Mouse (Mus musculus): ENCODE results near the gene Rnaset2a.
"Not testable (repeated sequence)": the region's sequence is repeated elsewhere in the genome, so short reads cannot be mapped to it uniquely, and the experiment has no call there.

Rnaset2a gene

GRCm38 (mm10) chr17:8138116-8138515, 9.8 kb downstream of the Rnaset2a start:
- DNase-seq (ENCODE audit: low spot score in 2 of 2) = not testable (repeated sequence)

- not testable (repeated sequence) for DNase-seq (ENCODE audit: low spot score in 2 of 2)
Measured at GRCm38 (mm10) chr17:8130849-8131248, 17.0 kb downstream of the Rnaset2a start.

- DNase-seq (ENCODE audit: low spot score in 2 of 2) = not testable (repeated sequence)
Measured at GRCm38 (mm10) chr17:8129578-8129977, 18.3 kb downstream of the Rnaset2a start.

GRCm38 (mm10) chr17:8128326-8128993, 19.4 kb downstream of the Rnaset2a start:
- DNase-seq (ENCODE audit: low spot score in 2 of 2) = not testable (repeated sequence)

GRCm38 (mm10) chr17:8124586-8124985, 23.3 kb downstream of the Rnaset2a start:
- DNase-seq (ENCODE audit: low spot score in 2 of 2) = not testable (repeated sequence)

GRCm38 (mm10) chr17:8122974-8123373, 24.9 kb downstream of the Rnaset2a start:
- DNase-seq (ENCODE audit: low spot score in 2 of 2) = not testable (repeated sequence)

- not testable (repeated sequence) for DNase-seq (ENCODE audit: low spot score in 2 of 2)
Measured at GRCm38 (mm10) chr17:8116928-8117327, 31.0 kb downstream of the Rnaset2a start.

GRCm38 (mm10) chr17:8116378-8116777, 31.5 kb downstream of the Rnaset2a start:
- DNase-seq (ENCODE audit: low spot score in 2 of 2) = peak in 1 of 2 experiments; percentile 9

GRCm38 (mm10) chr17:8112199-8112598, 35.7 kb downstream of the Rnaset2a start:
- not testable (repeated sequence) for DNase-seq (ENCODE audit: low spot score in 2 of 2)

GRCm38 (mm10) chr17:8101297-8101609, 46.6 kb downstream of the Rnaset2a start:
- DNase-seq (ENCODE audit: low spot score in 2 of 2) = not testable (repeated sequence)

GRCm38 (mm10) chr17:8100405-8101296, 47.2 kb downstream of the Rnaset2a start:
- not testable (repeated sequence) for DNase-seq (ENCODE audit: low spot score in 2 of 2)

GRCm38 (mm10) chr17:8096199-8096598, 51.7 kb downstream of the Rnaset2a start:
- DNase-seq (ENCODE audit: low spot score in 2 of 2) = not testable (repeated sequence)

GRCm38 (mm10) chr17:8095653-8096052, 52.2 kb downstream of the Rnaset2a start:
- DNase-seq (ENCODE audit: low spot score in 2 of 2) = not testable (repeated sequence)

- peak in 1 of 2 experiments; percentile 18 for DNase-seq (ENCODE audit: low spot score in 2 of 2)
Measured at GRCm38 (mm10) chr17:8092537-8093526, 55.1 kb downstream of the Rnaset2a start.

GRCm38 (mm10) chr17:8091320-8091719, 56.6 kb downstream of the Rnaset2a start:
- not testable (repeated sequence) for DNase-seq (ENCODE audit: low spot score in 2 of 2)

GRCm38 (mm10) chr17:8069847-8070246, 78.0 kb downstream of the Rnaset2a start:
- DNase-seq (ENCODE audit: low spot score in 2 of 2) = not testable (repeated sequence)

Measured in thymus, postnatal 10 days (tissue).